Mouse (Mus musculus): ENCODE results near the gene Cdh13.

Cdh13 gene

GRCm38 (mm10) chr8:118569366-118569765 lies 285.8 kb downstream of the Cdh13 start:
- DNase-seq (ENCODE audit: low spot score) = no peak

DNA sequence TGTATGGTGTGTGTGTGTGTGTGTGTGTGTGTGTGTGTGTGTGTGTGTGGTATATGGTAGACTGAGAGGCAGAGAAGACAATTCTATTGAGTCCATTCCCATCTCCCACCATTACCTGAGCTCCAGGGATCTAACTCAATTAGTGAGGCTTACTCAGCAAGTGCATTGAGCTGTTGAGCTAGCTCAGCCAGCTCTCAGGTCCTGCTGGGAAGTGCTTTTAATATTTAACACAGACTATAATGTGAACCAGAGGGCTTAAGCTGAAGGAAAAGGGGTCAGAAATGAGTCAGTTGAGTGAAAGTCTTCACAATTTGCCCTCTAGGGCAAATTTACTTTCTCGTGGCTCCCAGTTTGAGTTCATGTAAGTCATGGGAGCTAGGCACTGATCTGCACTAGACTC lies 297.7 kb downstream of the Cdh13 start:
- DNase-seq (ENCODE audit: low spot score) = no peak

- no peak for DNase-seq (ENCODE audit: low spot score)
These were observed 298.7 kb downstream of the Cdh13 start for GRCm38 (mm10) chr8:118582185-118582584.

DNA sequence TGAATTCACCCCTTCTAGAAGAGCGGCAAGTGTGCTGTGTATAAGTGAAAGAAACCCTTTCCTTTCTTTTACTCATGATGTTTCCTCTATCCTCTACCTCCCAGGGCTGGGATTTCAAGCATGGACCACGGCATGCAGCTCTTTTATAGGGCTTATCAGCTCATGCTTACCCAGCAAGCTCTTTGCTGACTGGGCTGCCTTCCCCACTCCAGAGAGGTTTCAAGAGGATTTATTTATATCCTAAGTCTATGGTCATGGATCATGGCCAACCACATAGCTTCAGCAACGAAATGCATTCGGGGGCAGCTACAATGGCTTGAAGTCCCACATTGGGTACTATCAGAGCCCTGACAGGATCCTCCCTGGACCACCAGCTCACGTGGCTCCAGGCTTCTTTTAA lies 304.4 kb downstream of the Cdh13 start:
- no peak for DNase-seq (ENCODE audit: low spot score)

GRCm38 (mm10) chr8:118596816-118597215 lies 313.3 kb downstream of the Cdh13 start:
- no peak for DNase-seq (ENCODE audit: low spot score)

DNA sequence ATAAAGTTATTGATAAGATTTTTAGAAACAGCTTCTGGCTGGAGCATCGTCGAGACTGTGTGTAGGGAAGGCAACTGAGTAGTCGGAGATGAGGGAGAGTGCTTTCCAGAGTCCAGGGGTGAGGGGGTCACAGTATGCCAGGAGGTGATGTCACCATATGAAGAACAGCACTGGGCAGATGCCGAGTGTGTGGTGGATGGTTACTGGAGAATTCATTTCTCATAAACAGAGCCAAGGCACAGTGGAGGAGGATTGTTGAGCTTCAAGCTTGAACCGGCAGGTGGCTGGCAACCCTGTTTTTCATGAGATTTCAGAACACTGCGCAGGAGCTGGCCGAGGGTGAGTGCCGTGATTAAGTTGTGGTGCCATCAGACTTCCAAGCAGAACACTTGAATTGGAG lies 317.8 kb downstream of the Cdh13 start:
- no peak for DNase-seq (ENCODE audit: low spot score)

DNA sequence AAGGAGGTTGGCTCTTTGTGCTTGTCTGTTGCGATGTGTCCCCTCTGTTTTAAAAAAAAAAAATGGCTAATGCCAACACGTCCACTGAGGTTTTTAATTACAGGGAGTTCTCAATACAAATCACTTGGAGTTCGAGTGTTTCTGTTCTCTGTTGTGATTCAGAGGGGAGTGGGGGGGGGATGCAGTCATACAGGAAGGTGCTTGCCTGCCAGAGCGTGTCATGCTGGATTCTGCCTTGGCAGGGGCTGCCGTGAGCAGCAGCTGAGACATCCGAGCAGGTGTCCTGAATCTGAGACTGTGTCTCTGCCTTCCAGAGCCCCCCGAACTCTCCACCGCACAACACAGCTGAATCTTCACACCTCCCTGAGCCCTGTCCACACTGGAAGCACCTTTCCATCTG lies 318.5 kb downstream of the Cdh13 start:
- DNase-seq (ENCODE audit: low spot score) = no peak

- no peak for DNase-seq (ENCODE audit: low spot score)
These were observed 328.0 kb downstream of the Cdh13 start for GRCm38 (mm10) chr8:118611551-118611950.

GRCm38 (mm10) chr8:118618195-118618594 lies 334.7 kb downstream of the Cdh13 start:
- no peak for DNase-seq (ENCODE audit: low spot score)

DNA sequence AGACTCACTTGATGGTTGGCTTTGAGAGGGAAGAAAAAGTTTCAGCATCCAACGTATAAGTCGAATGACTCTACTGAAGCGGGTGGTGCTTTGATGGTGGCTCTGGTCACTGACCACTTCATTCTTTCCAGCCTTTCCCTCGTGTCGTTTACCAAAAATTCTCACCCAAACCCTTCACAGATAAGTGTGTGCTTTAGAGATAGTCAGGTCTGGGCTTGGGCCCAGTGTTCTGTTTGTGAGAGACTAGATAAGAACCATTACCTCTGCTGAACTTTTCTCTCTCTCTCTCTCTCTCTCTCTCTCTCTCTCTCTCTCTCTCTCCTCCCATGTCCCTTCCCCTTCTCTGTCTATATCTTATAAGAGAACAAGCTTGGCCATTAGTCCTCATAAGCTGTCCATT lies 342.9 kb downstream of the Cdh13 start:
- DNase-seq (ENCODE audit: low spot score) = no peak

DNA sequence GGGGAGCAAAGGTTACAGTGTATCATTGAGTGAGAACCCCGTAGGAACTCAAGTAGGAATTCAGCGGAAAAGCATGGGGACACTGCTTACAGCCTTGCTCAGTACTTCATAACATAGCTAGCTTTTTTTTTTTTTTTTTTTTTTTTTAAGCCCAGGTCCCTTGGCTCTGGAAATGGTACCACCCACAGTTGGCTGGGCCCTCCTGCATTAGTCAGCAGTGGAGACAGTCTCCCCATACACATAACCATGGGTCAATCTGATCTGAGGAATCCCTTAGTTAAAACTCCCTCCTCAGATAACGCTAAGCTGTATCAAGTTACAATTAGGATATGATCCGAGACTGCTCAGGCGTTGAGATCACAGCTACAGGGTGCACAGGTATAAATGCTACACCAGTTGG lies 344.2 kb downstream of the Cdh13 start:
- no peak for DNase-seq (ENCODE audit: low spot score)

DNA sequence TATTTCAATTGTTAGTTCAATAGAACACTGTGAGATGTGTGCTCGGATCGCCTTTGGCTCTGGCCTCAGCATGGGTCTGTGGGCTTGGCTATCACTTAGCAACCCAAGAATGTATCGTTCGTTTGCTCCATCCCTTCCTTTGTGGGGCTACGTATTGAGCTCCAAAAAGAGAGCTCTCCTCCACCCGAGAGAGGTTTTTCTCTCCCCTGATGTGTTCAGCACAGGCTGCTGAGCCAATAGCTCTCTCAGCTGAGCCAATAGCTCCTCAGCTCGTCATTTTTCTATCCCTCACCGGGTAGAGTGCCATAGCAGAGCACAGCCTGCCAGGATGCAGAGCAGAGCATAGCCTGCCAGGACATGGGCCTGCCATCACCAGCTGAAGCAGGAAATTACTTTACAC lies 345.2 kb downstream of the Cdh13 start:
- no peak for DNase-seq (ENCODE audit: low spot score)

DNA sequence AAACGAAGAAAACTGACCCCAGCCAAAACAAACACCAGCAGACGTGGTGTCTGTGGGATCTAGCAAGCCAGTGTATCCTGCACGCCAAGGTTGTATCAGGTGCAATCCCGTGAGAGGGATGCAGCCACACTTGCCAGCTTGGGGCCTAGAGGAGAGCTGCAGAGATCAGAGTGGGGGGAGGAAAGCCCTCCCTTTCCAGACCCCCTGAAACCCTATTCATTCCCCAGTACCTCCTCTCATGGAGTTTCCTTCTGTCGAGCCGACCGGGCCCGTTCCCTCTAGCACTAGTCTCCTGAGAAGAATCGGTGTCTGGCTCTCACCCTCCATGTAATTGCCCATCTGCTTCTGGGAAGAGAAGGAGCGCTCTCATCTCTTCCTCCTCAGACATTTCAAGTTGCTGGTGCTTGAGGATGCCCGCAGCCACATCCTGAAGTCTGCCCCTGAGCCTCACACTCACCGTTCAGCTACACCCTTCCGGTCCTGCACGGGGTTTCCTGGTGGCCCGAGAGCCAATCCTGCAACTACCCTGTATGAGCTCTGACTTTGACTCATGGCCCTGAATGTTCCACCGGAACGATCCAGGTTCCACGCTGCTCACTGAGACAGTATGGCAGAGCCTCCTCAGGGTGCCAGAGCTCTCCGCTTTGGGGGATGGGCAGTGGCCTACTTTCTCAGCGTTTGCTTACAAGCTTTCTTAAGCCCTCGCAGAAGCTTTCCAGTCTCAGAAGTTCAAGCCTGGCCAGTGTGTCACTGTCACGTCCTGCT lies 351.9 kb downstream of the Cdh13 start:
- DNase-seq (ENCODE audit: low spot score) = no peak

DNA sequence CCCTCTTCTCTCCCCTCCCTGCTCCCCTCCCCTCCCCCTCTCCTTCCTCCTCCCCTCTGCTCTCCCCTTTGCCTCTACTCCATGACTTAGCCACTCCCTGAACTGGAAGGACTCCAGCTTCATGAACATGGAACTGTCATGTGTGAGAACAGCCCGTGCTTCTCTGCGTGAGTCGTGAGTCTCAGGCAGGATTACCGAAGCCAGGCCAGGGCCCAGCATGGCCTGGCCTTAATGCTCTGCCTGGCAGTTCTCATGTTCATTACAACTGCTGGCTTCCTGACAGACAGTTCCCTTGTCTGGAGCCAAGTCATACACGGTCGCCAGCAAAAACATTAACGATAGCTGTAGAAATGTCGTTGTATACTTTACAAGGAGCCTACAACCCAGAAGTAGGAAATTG lies 356.1 kb downstream of the Cdh13 start:
- no peak for DNase-seq (ENCODE audit: low spot score)

GRCm38 (mm10) chr8:118641799-118642198 lies 358.3 kb downstream of the Cdh13 start:
- DNase-seq (ENCODE audit: low spot score) = no peak

- no peak for DNase-seq (ENCODE audit: low spot score)
These were observed 365.4 kb downstream of the Cdh13 start for GRCm38 (mm10) chr8:118648801-118649537.

DNA sequence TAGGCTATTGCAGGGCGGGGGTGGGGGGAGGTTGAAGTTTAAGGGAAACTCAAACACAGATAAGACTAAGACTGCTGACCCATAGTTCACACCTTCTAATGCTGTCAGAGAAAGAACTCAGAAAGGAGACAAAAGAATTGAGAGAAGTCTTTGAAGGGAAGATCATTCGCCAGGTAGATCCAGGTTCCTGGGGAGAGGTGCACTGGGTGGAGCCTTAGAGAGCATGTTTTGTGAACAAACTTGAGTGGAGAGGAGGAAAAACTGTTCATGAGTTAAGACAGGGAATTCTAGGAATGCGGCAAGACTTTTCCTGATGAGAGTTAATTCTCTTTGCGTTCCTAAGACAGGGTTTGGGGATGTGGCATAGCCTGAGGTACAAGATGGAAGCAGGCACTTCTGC lies 366.4 kb downstream of the Cdh13 start:
- no peak for DNase-seq (ENCODE audit: low spot score)

DNA sequence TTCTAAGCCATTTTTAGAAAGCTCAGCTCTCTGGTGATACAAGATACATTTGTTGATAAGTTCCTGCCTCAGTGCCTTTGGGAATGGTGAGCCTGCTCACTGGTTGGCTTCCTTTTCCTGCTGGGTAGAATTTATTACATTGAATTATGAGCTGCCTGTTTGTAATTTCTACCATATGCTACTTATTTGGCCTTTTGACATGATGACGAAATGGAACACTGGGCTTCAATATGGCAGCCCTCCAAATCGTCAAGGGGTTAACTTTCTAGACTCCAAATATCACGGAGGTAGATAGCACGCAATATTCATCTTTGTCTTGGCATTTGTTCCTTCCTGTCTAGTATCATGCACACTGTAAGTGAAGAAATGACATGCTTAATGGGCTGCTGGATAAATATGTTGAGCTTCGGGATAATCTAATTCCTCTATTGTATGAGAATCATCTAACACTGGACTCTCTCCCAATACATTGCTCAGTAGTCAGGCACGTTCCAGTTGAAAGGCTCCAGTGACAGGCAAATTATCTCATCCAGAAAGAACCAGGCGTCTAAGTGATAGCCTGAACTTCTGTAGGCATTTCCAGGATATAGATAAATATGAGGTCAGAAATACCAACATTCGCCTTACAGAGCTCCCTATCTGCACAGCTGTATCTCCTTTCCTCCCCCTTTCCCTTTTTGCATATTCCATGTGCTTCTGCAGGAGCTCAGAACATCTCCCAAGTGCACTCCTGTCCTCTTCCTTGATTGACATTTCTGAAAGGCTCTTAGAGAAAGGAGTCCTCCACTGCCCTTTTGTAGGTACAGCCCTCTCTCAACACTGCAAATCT lies 378.7 kb downstream of the Cdh13 start:
- DNase-seq (ENCODE audit: low spot score) = no peak

- DNase-seq (ENCODE audit: low spot score) = no peak
These were observed 381.5 kb downstream of the Cdh13 start for GRCm38 (mm10) chr8:118665081-118665480.

DNA sequence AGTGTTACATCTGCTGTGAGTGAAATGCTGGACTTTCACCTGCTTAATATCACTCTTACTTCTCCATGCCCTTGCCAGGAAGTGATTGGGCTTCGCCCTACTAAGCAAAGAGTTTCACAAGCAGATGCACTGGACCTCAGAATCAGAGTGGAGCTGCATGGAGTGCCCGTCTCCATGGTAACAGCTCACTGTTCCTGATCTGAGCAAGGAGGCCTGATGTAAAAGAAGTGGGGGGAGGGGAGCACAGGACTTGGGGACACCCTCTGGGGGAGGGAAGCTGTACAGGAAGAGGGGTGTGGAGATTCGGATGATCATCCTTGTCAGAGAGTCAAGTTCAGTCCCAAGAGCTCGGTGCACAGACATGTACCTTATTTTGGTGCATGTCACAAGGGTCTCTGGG lies 384.2 kb downstream of the Cdh13 start:
- no peak for DNase-seq (ENCODE audit: low spot score)

GRCm38 (mm10) chr8:118676233-118676632 lies 392.7 kb downstream of the Cdh13 start:
- DNase-seq (ENCODE audit: low spot score) = no peak

- no peak for DNase-seq (ENCODE audit: low spot score)
These were observed 395.8 kb downstream of the Cdh13 start for GRCm38 (mm10) chr8:118679347-118679746.

DNA sequence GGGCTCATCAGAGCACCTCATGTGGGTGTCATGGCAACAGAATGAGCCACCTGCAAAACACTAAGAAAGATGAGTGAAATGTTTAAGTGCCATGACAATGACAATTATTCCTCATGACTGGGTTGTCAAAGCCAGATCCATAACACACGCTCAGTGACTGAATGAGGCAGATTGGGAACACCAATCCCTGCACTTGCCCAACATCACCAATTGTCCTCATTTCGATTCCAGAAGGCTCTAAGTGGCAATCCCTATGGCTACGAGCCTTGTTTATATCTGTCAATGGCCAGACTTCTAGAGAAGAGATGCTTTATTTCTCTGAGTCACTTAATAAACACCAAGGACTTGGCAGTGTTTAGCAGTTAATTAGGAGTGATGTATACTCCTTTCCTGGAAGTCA lies 399.9 kb downstream of the Cdh13 start:
- DNase-seq (ENCODE audit: low spot score) = no peak
